Mouse (Mus musculus): ENCODE results near the gene Myo9b.

Myo9b gene

GRCm38 (mm10) chr8:71392391-71392790, 119.9 kb downstream of the Myo9b start:
- DNase-seq, result no peak

GRCm38 (mm10) chr8:71392871-71393270, 120.4 kb downstream of the Myo9b start:
- peak; percentile 79 for DNase-seq

GRCm38 (mm10) chr8:71394481-71394880, 122.0 kb downstream of the Myo9b start:
- peak; percentile 11 for DNase-seq

- peak; percentile 16 for DNase-seq
Observed at GRCm38 (mm10) chr8:71395071-71395470, 122.6 kb downstream of the Myo9b start.

GRCm38 (mm10) chr8:71395629-71396028, 123.1 kb downstream of the Myo9b start, which contains the start of gene Ushbp1:
Ushbp1 (minus strand) TSS chr8:71395802.
- peak; percentile 67 for DNase-seq

GRCm38 (mm10) chr8:71396639-71397305, 124.3 kb downstream of the Myo9b start, which contains the start of gene Babam1:
Babam1 (plus strand) TSS chr8:71396861.
- peak; percentile 95 for DNase-seq

GRCm38 (mm10) chr8:71397701-71398100, 125.2 kb downstream of the Myo9b start:
- DNase-seq, result no peak

GRCm38 (mm10) chr8:71400826-71401225, 128.3 kb downstream of the Myo9b start:
- no peak for DNase-seq

- no peak for DNase-seq
Observed at GRCm38 (mm10) chr8:71401454-71401853, 128.9 kb downstream of the Myo9b start.

- no peak for DNase-seq
Observed at GRCm38 (mm10) chr8:71402446-71402964, 130.0 kb downstream of the Myo9b start.

- DNase-seq, result no peak
Observed at GRCm38 (mm10) chr8:71403107-71403885, 130.8 kb downstream of the Myo9b start.

GRCm38 (mm10) chr8:71404011-71404410, 131.5 kb downstream of the Myo9b start:
- DNase-seq, result no peak

GRCm38 (mm10) chr8:71404951-71405351, 132.4 kb downstream of the Myo9b start:
- DNase-seq, result no peak

- DNase-seq, result peak; percentile 98
Observed at GRCm38 (mm10) chr8:71405401-71406098, 133.0 kb downstream of the Myo9b start, which contains the start of gene Ankle1. Ankle1 (plus strand) TSS chr8:71406010.

- DNase-seq, result peak; percentile 89
Observed at GRCm38 (mm10) chr8:71406099-71407015, 133.8 kb downstream of the Myo9b start.

GRCm38 (mm10) chr8:71407441-71407840, 134.9 kb downstream of the Myo9b start:
- no peak for DNase-seq

GRCm38 (mm10) chr8:71408231-71408630, 135.7 kb downstream of the Myo9b start:
- no peak for DNase-seq
